31 mouse cellular contexts compared by ENCODE assay signal in the genomic region with DNA sequence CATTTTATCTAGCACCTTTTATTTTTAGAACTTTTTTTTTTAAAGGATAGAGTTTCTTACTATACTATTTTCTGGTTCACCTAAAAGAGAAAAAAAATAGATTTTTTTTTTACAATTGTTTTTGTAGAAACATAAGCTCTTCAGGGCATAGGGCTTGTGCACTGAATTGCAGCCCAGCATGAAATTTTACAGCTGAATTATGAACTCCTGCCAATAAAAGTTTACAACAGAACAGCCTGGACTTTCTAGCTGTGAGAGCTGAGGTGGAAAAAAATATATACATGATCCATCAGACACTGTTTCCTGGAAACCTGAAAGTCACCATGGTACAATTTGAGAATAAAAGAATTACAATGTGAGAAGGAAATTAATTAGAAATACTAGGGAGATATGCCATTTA.
"Had no signal": no experiment of that assay in that cellular context is flagged by ENCODE, and none has a peak within 500 bp of the region (broad histone marks: within the 10 kb centered on the region; RNA-seq: fewer than 3 reads in every experiment).

No protein-coding gene starts in this region.

- ATAC-seq: liver, embryonic 12.5 days; liver, postnatal 0 days; lung, postnatal 0 days; midbrain, embryonic 13.5 days; midbrain, embryonic 15.5 days; midbrain, embryonic 16.5 days had no signal

- H3K27ac ChIP-seq: left cerebral cortex, adult 2 months; limb, embryonic 12.5 days; limb, embryonic 15.5 days; liver, embryonic 12.5 days; liver, embryonic 13.5 days; liver, embryonic 14.5 days; liver, embryonic 15.5 days; lung, embryonic 15.5 days; macrophage; midbrain, embryonic 10.5 days; midbrain, embryonic 12.5 days; midbrain, embryonic 13.5 days; midbrain, embryonic 15.5 days; neural tube, embryonic 12.5 days had no signal

- H3K4me3 ChIP-seq: left cerebral cortex, adult 2 months; limb, embryonic 12.5 days; limb, embryonic 15.5 days; liver, embryonic 12.5 days; liver, embryonic 13.5 days; liver, embryonic 15.5 days; lung, embryonic 15.5 days; megakaryocyte, embryonic 14.5 days; midbrain, embryonic 10.5 days; midbrain, embryonic 12.5 days; midbrain, embryonic 13.5 days; midbrain, embryonic 15.5 days; myocyte; neural tube, embryonic 12.5 days had no signal

- H3K9ac ChIP-seq: limb, embryonic 12.5 days; limb, embryonic 15.5 days; liver, embryonic 12.5 days; liver, embryonic 13.5 days; liver, embryonic 14.5 days; liver, embryonic 15.5 days; liver, postnatal 0 days; lung, embryonic 14.5 days; lung, embryonic 15.5 days; midbrain, embryonic 12.5 days; midbrain, embryonic 13.5 days; midbrain, embryonic 15.5 days; neural tube, embryonic 12.5 days had no signal

- H3K4me2 ChIP-seq: limb, embryonic 12.5 days; limb, embryonic 15.5 days; liver, embryonic 11.5 days; liver, embryonic 12.5 days; liver, embryonic 13.5 days; liver, embryonic 15.5 days; lung, embryonic 14.5 days; lung, embryonic 15.5 days; midbrain, embryonic 11.5 days; midbrain, embryonic 12.5 days; midbrain, embryonic 13.5 days; midbrain, embryonic 15.5 days; neural tube, embryonic 12.5 days had no signal

- H3K4me1 ChIP-seq: liver, embryonic 12.5 days; liver, embryonic 13.5 days; liver, embryonic 15.5 days; lung, embryonic 15.5 days; megakaryocyte, embryonic 14.5 days; midbrain, embryonic 12.5 days; neural tube, embryonic 12.5 days had no signal

- H3K27me3 ChIP-seq: limb, embryonic 12.5 days; limb, embryonic 15.5 days; liver, embryonic 12.5 days; liver, embryonic 13.5 days; liver, embryonic 15.5 days; lung, embryonic 15.5 days; megakaryocyte, embryonic 14.5 days; midbrain, embryonic 12.5 days; midbrain, embryonic 13.5 days; midbrain, embryonic 15.5 days; neural tube, embryonic 12.5 days had no signal

- DNase-seq: left cerebral cortex, postnatal 4 days; liver; liver, embryonic 13.5 days; liver, postnatal 0 days; lung, adult 18-20 months; lung, adult 2 months; lung, embryonic 14.5 days; lung, postnatal 10 days; lung, postnatal 14 days; lung, postnatal 36 days; lung, postnatal 4 days; midbrain, embryonic 14.5 days had no signal

- H3K9me3 ChIP-seq: limb, embryonic 12.5 days; limb, embryonic 15.5 days; liver, embryonic 12.5 days; liver, embryonic 13.5 days; liver, embryonic 15.5 days; lung, embryonic 15.5 days; megakaryocyte, embryonic 14.5 days; midbrain, embryonic 10.5 days; midbrain, embryonic 12.5 days; midbrain, embryonic 13.5 days; midbrain, embryonic 15.5 days; neural tube, embryonic 12.5 days had no signal

- H3K36me3 ChIP-seq: limb, embryonic 12.5 days; limb, embryonic 15.5 days; liver, embryonic 12.5 days; liver, embryonic 13.5 days; liver, embryonic 15.5 days; lung, embryonic 15.5 days; midbrain, embryonic 10.5 days; midbrain, embryonic 12.5 days; midbrain, embryonic 13.5 days; midbrain, embryonic 15.5 days; neural tube, embryonic 12.5 days had no signal
